9 mouse cellular contexts compared by ENCODE assay signal in the genomic region with DNA sequence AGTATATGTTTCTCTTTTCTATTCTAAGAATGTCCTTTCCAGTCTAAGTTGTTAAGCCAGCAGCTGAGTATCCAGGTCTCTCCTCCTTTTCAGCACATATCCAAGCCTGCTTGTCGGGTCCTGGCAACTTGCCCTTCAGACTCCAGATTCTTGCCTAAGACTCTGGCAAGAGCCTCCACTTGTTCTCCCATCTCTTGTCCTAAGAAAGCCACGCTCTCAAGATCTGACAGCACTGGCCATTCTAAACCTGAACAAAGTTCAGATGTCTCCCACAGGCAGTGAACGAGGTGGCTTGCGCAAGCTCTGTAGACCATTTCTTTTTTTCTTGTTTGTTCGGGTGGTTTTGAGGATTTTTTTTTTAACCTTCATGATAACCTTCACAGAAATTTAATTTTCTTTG.
A peak's percentile ranks its signal among the peaks of the same experiment; 100 is the strongest.
DNase-seq lines count a peak whose midpoint lies in the region; ATAC-seq and TF ChIP-seq lines count a peak whose summit lies in the region.
"Had no signal": no experiment of that assay in that cellular context is flagged by ENCODE, and none has a peak within 500 bp of the region (broad histone marks: within the 10 kb centered on the region; RNA-seq: fewer than 3 reads in every experiment).

No protein-coding gene starts in this region.

- no peak for ATAC-seq in heart, embryonic 11.5 days (replicated peaks; ENCODE audit: insufficient number of reproducible peaks, low FRiP score, low TSS enrichment)
- no peak for ATAC-seq in heart, embryonic 16.5 days (replicated peaks; ENCODE audit: extremely low read depth, insufficient read depth, low FRiP score)
- ATAC-seq in liver, postnatal 0 days, result peak; percentile 43; the same call in 1 of the 2 replicates
- no peak for ATAC-seq in monocyte, adult 5-6 weeks (replicated peaks; ENCODE audit: insufficient number of reproducible peaks, low FRiP score, low TSS enrichment, poor library complexity, severe bottlenecking)

- no peaks in the 10 kb centered on the region for H3K9me3 ChIP-seq in heart, embryonic 11.5 days (replicated peaks; ENCODE audit: control insufficient read depth, low read length)
- no peaks in the 10 kb centered on the region for H3K9me3 ChIP-seq in heart, embryonic 16.5 days (replicated peaks; ENCODE audit: control insufficient read depth, low read length)
- H3K9me3 ChIP-seq in liver, postnatal 0 days (ENCODE audit: low read length), result no peaks in the 10 kb centered on the region
- H3K9me3 ChIP-seq: limb, embryonic 13.5 days had no signal

- H3K9ac ChIP-seq in heart, embryonic 11.5 days (ENCODE audit: low read depth, low read length), result no peak overlapping the region
- H3K9ac ChIP-seq in heart, embryonic 16.5 days (ENCODE audit: low read length), result no peak overlapping the region
- no peak overlapping the region for H3K9ac ChIP-seq in liver, postnatal 0 days (replicated peaks)
- H3K9ac ChIP-seq: limb, embryonic 13.5 days had no signal

- H3K4me3 ChIP-seq in heart, embryonic 11.5 days (ENCODE audit: low read depth, low read length), result no peak overlapping the region
- H3K4me3 ChIP-seq in heart, embryonic 16.5 days (ENCODE audit: low read length), result no peak overlapping the region
- no peak overlapping the region for H3K4me3 ChIP-seq in liver, postnatal 0 days (ENCODE audit: low read depth, low read length)
- H3K4me3 ChIP-seq: limb, embryonic 13.5 days had no signal

- TF ChIP-seq CTCF in liver, postnatal 0 days (IDR thresholded peaks at IDR 0.05; ENCODE audit: low read depth), result no peak

- 0 out of 2 replicates have a peak, but pooled peaks have one; percentile 14 for TF ChIP-seq EP300 in liver, postnatal 0 days (IDR thresholded peaks at IDR 0.05; ENCODE audit: low read depth)

- DNase-seq in heart, adult 11 months, result peak; percentile 98
- peak; percentile 72 for DNase-seq in adrenal gland, postnatal 14 days
- peak; percentile 33 for DNase-seq in liver, postnatal 0 days
- DNase-seq in thymus, postnatal 4 days, result no peak
- DNase-seq in neural tube, embryonic 10.5 days (ENCODE audit: extremely low spot score, low spot score), result no peak

- no peak overlapping the region for H3K4me2 ChIP-seq in heart, embryonic 11.5 days
- H3K4me2 ChIP-seq in heart, embryonic 16.5 days (ENCODE audit: low read depth, low read length), result no peak overlapping the region
- H3K4me2 ChIP-seq in liver, postnatal 0 days (ENCODE audit: low read depth, low read length), result peak overlapping the region; percentile 36; the same call in 1 of the 2 replicates
- H3K4me2 ChIP-seq: limb, embryonic 13.5 days had no signal

- 72% methylated on average over 5 of the region's 5 CpGs for WGBS in heart, embryonic 11.5 days (ENCODE audit: insufficient replicate concordance)
- WGBS in heart, embryonic 16.5 days, result 48% methylated on average over 5 of the region's 5 CpGs
- 40% methylated on average over 5 of the region's 5 CpGs for WGBS in liver, postnatal 0 days (ENCODE audit: insufficient replicate concordance)

- no peak overlapping the region for H3K27ac ChIP-seq in heart, embryonic 11.5 days (ENCODE audit: low read depth, low read length)
- H3K27ac ChIP-seq in heart, embryonic 16.5 days (ENCODE audit: low read length), result peak overlapping the region; percentile 21; the same call in 1 of the 2 replicates
- H3K27ac ChIP-seq in liver, postnatal 0 days (ENCODE audit: low read depth), result peak overlapping the region; percentile 64
- H3K27ac ChIP-seq: limb, embryonic 13.5 days had no signal

- H3K36me3 ChIP-seq in heart, embryonic 11.5 days (ENCODE audit: control insufficient read depth, insufficient read depth, low read length), result no peaks in the 10 kb centered on the region
- H3K36me3 ChIP-seq in heart, embryonic 16.5 days (ENCODE audit: control insufficient read depth, insufficient read depth), result no peaks in the 10 kb centered on the region
- H3K36me3 ChIP-seq in liver, postnatal 0 days (replicated peaks; ENCODE audit: insufficient read depth, low read length), result no peaks in the 10 kb centered on the region

- no peaks in the 10 kb centered on the region for H3K27me3 ChIP-seq in heart, embryonic 11.5 days (ENCODE audit: control insufficient read depth, insufficient read depth, low read length)
- H3K27me3 ChIP-seq in heart, embryonic 16.5 days (ENCODE audit: control insufficient read depth, insufficient read depth, low read length), result no peaks in the 10 kb centered on the region
- H3K27me3 ChIP-seq in liver, postnatal 0 days (ENCODE audit: insufficient read depth, low read length), result no peaks in the 10 kb centered on the region
- H3K27me3 ChIP-seq: limb, embryonic 13.5 days had no signal

- peaks cover 33% of the 10 kb centered on the region for H3K4me1 ChIP-seq in heart, embryonic 11.5 days (ENCODE audit: control insufficient read depth, insufficient read depth, low read length)
- peaks cover 37% of the 10 kb centered on the region for H3K4me1 ChIP-seq in heart, embryonic 16.5 days (ENCODE audit: control insufficient read depth, insufficient read depth, low read length)
- H3K4me1 ChIP-seq in liver, postnatal 0 days (ENCODE audit: insufficient read depth), result peaks cover 8% of the 10 kb centered on the region

Comparison
In these comparisons a context has a peak if more than half of its experiments do, and no peak if none do; other contexts are left out.
1. DNase-seq: peak in heart, adult 11 months (single experiment), adrenal gland, postnatal 14 days (single experiment) and liver, postnatal 0 days (single experiment); none in thymus, postnatal 4 days (single experiment) and neural tube, embryonic 10.5 days (single experiment).